Mouse (Mus musculus) forebrain, embryonic 11.5 days (tissue): ENCODE results near the gene 4930432K21Rik. TPM values are rescaled to one million over a fixed set of nuclear protein-coding genes. Genes with fewer than 3 reads are reported as not detected.
A peak's percentile ranks its signal among the peaks of the same experiment; 100 is the strongest.

Source experiments
- ATAC-seq: fragments of 200-750 bp; cut with Nextera tagmentation; replicated peaks from 2 replicates; pipeline ENCODE4 v1.8.0; 2017; ENCODE audit warnings: moderate TSS enrichment; ENCODE audit not compliant: low FRiP score
- DNase-seq: peaks from one replicate; pipeline ENCODE4 v3.0.0-alpha.2; 2017; ENCODE audit warnings: low spot score
- H3K27ac ChIP-seq: fragments of 300-500 bp; sonication (generic); 2 replicates; pipeline ENCODE4 v1.5.1; 2014; ENCODE audit warnings: low read depth, low read length
- H3K27me3 ChIP-seq: fragments of 300-500 bp; sonication (generic); 2 replicates; pipeline ENCODE4 v1.6.1; 2014; ENCODE audit warnings: mild to moderate bottlenecking, low read length, mixed read lengths; ENCODE audit not compliant: control insufficient read depth, insufficient read depth
- H3K36me3 ChIP-seq: fragments of 300-500 bp; sonication (generic); 2 replicates; pipeline ENCODE4 v1.6.1; 2014; ENCODE audit warnings: mild to moderate bottlenecking, low read length, moderate library complexity, mixed read lengths; ENCODE audit not compliant: control insufficient read depth, insufficient read depth
- H3K4me1 ChIP-seq: fragments of 300-500 bp; sonication (generic); replicated peaks from 2 replicates; pipeline ENCODE4 v1.6.1; 2014; ENCODE audit warnings: low read length, mixed read lengths; ENCODE audit not compliant: control insufficient read depth, insufficient read depth
- H3K4me2 ChIP-seq: fragments of 300-500 bp; sonication (generic); 2 replicates; pipeline ENCODE4 v1.6.1; 2014; ENCODE audit warnings: low read depth, mild to moderate bottlenecking, low read length, moderate library complexity, mixed read lengths; ENCODE audit not compliant: severe bottlenecking
- H3K4me3 ChIP-seq: fragments of 300-500 bp; sonication (generic); 2 replicates; pipeline ENCODE4 v1.5.1; 2014; ENCODE audit warnings: low read depth, low read length
- H3K9ac ChIP-seq: fragments of 300-500 bp; sonication (generic); 2 replicates; pipeline ENCODE4 v1.6.1; 2014; ENCODE audit warnings: low read length
- H3K9me3 ChIP-seq: fragments of 300-500 bp; sonication (generic); 2 replicates; pipeline ENCODE4 v1.6.1; 2016; ENCODE audit warnings: low read length, mixed read lengths; ENCODE audit not compliant: control insufficient read depth
- WGBS: fragments of 180-500 bp; shearing (Covaris S2); extraction: QIAGEN DNeasy Blood & Tissue Kit; methylation state at CpG from one replicate; pipeline ENCODE4 v1.1.7; 2014; 5-methylcytosine and 5-hydroxymethylcytosine counted together
- polyA plus RNA-seq: library from polyadenylated mRNA; unstranded; fragments of >200 nt; fragmentation: Nextera tagmentation; extraction: Ambion mirVana; gene quantifications from 2 replicates; pipeline ENCODE4 v1.2.1, GENCODE M21; 2014

The 4930432K21Rik gene
- polyA plus RNA-seq, 1 experiment from 2014 or later, result 1.2 TPM

DNA sequence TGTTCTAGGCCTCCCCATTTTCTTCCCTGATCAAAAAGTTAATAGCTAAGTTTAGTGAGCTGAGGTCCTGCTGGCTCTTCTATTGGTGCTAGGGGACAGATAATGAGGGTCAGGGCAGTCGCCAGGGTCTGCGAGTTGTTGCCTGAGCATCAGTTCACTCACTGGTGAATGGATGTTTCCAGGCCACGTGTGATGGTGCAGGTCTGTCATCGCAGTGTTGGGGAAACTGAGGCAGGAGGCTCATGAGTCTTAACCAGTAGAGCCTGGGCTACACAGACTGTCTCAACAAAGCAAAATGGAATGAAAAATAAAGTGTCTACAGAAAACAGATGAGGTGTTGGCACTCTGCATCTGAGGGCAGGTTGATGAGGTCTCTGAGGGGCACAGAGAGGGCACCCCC, 51.0 kb downstream of the 4930432K21Rik start:
- Histone ChIP-seq H3K27ac (peak overlapping the region; percentile 94), H3K9ac (no peak overlapping the region; the same call in 1 of the 2 replicates), H3K36me3 (no peaks in the 10 kb centered on the region), H3K27me3 (no peaks in the 10 kb centered on the region), H3K4me2 (peak overlapping the region; percentile 79), H3K4me3 (0 out of 2 replicates have a peak overlapping the region, but pooled peaks have one; percentile 48), H3K9me3 (no peaks in the 10 kb centered on the region), H3K4me1 (peaks cover 48% of the 10 kb centered on the region)
- no peak for DNase-seq
- ATAC-seq, result no peak; the same call in 1 of the 2 replicates
- WGBS, result 14% methylated on average over 4 of the region's 4 CpGs

- Histone ChIP-seq H3K27ac (peak overlapping the region; percentile 94), H3K4me1 (peaks cover 51% of the 10 kb centered on the region), H3K9me3 (no peaks in the 10 kb centered on the region), H3K9ac (peak overlapping the region; percentile 14; the same call in 1 of the 2 replicates), H3K27me3 (no peaks in the 10 kb centered on the region), H3K4me3 (no peak overlapping the region), H3K36me3 (no peaks in the 10 kb centered on the region), H3K4me2 (no peak overlapping the region)
- 55% methylated on average over 11 of the region's 11 CpGs for WGBS
- DNase-seq (no peak), ATAC-seq (no peak)
Measured at GRCm38 (mm10) chr8:84199348-84200125, 51.7 kb downstream of the 4930432K21Rik start.

GRCm38 (mm10) chr8:84200126-84200555, 52.3 kb downstream of the 4930432K21Rik start:
- H3K36me3 ChIP-seq, result no peaks in the 10 kb centered on the region
- DNase-seq (no peak), ATAC-seq (no peak)
- no peaks in the 10 kb centered on the region for H3K9me3 ChIP-seq
- peak overlapping the region; percentile 88 for H3K4me2 ChIP-seq
- peak overlapping the region; percentile 45 for H3K4me3 ChIP-seq
- 17% methylated on average over 8 of the region's 8 CpGs for WGBS
- H3K27ac ChIP-seq, result peak overlapping the region; percentile 58
- no peaks in the 10 kb centered on the region for H3K27me3 ChIP-seq
- H3K9ac ChIP-seq, result peak overlapping the region; percentile 74
- peaks cover 51% of the 10 kb centered on the region for H3K4me1 ChIP-seq

DNA sequence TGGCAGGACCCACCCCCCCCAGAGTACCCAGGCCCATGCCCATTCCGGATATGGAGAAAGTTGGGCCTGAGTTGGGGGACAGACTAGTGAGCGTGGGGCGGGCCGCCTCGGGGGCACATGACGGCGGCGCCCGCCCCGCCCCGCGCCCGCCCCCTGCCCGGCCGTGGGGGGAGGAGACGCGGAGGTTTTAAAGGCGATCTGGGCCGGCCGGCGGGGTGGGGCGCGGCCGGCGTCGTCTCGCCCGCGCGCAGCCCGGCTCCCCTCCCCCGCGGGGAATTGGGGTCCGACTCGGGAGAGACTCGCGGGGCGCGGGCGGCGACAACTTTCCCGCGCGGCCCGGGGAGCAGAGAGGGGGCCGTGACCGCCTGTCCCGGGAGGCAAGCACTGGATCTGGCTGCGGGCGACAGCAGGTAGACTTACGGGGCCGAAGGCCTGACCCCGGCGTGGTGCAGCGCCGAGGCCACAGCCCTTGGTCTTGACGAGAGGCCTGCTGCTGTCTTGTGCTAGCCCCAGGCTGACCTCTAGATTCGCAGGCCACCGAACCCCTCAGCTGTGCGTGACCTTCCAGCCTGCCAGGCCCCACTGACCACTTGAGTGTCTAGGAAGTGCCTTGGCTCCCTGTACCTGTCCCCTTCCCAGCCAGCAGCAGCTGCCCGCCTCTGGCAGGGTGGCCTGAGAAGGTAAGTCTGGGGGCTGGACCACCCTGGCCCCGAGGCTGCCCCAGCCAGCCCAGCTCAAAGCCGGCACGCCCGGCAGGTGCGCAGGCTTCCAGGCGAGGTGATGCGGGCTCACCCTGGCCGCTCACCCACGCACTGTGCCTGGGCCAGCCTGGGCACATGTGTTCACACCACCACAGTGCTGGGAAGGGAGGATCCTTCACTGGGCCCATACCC, 53.1 kb downstream of the 4930432K21Rik start:
- Histone ChIP-seq H3K36me3 (no peaks in the 10 kb centered on the region), H3K27me3 (no peaks in the 10 kb centered on the region), H3K27ac (peak overlapping the region; percentile 41; the same call in 1 of the 2 replicates), H3K4me2 (peak overlapping the region; percentile 88), H3K9ac (peak overlapping the region; percentile 74), H3K9me3 (no peaks in the 10 kb centered on the region), H3K4me1 (peaks cover 51% of the 10 kb centered on the region), H3K4me3 (peak overlapping the region; percentile 45)
- DNase-seq, result peak; percentile 77
- 7% methylated on average over 53 of the region's 70 CpGs for WGBS
- ATAC-seq, result no peak

GRCm38 (mm10) chr8:84201545-84202245, 53.9 kb downstream of the 4930432K21Rik start:
- Histone ChIP-seq H3K27me3 (no peaks in the 10 kb centered on the region), H3K4me2 (peak overlapping the region; percentile 88), H3K36me3 (no peaks in the 10 kb centered on the region), H3K4me3 (peak overlapping the region; percentile 45), H3K9ac (peak overlapping the region; percentile 74), H3K9me3 (no peaks in the 10 kb centered on the region), H3K4me1 (peaks cover 51% of the 10 kb centered on the region), H3K27ac (peak overlapping the region; percentile 21; the same call in 1 of the 2 replicates)
- no peak for DNase-seq
- WGBS, result 66% methylated on average over 15 of the region's 15 CpGs
- no peak for ATAC-seq

DNA sequence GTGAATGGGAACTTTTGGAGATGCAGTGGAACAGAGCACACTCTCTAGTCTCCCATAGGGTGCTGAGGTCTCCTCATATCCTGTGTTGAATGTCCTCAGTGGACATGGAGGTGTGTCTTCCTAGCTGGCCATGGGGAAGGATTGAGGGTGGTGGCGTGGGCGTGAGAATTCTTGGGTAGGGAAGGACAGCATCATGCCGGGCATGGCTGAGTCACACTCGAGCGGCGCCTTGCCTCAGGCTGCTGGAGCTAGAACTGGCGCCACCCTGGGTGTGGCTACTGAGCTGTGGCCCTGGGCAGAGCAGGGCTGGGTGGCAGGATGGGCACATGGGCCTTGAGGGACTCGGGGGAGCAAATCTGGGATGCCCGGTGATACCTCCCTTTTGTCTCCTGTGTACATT, 54.6 kb downstream of the 4930432K21Rik start:
- Histone ChIP-seq H3K27me3 (no peaks in the 10 kb centered on the region), H3K27ac (no peak overlapping the region), H3K4me1 (peaks cover 51% of the 10 kb centered on the region), H3K36me3 (no peaks in the 10 kb centered on the region), H3K9me3 (no peaks in the 10 kb centered on the region), H3K4me3 (no peak overlapping the region), H3K9ac (no peak overlapping the region), H3K4me2 (peak overlapping the region; percentile 12; the same call in 1 of the 2 replicates)
- WGBS, result 92% methylated on average over 9 of the region's 9 CpGs
- DNase-seq, result no peak
- ATAC-seq, result no peak

GRCm38 (mm10) chr8:84202938-84203917, 55.4 kb downstream of the 4930432K21Rik start:
- Histone ChIP-seq H3K27ac (peak overlapping the region; percentile 68), H3K4me3 (peak overlapping the region; percentile 16), H3K27me3 (no peaks in the 10 kb centered on the region), H3K9me3 (no peaks in the 10 kb centered on the region), H3K4me2 (peak overlapping the region; percentile 73), H3K9ac (peak overlapping the region; percentile 62), H3K36me3 (no peaks in the 10 kb centered on the region), H3K4me1 (peaks cover 46% of the 10 kb centered on the region)
- ATAC-seq (peak; percentile 37), DNase-seq (peak; percentile 85)
- WGBS, result 11% methylated on average over 34 of the region's 34 CpGs
